Mouse (Mus musculus): ENCODE measurements at regions not wholly inside any gene's neighbourhood (a gene's known extent, or its start where the extent isn't known, plus 50 kb on each side); places are given as distances from the start of the nearest gene placed in this dataset.
"Not testable (repeated sequence)": the region's sequence is repeated elsewhere in the genome, so short reads cannot be mapped to it uniquely, and the experiment has no call there.

GRCm38 (mm10) chr1:79211981-79212380 lies 227.9 kb downstream of the Scg2 start:
- H3K27ac ChIP-seq; H3K36me3 ChIP-seq (replicated peaks); H3K9ac ChIP-seq; H3K27me3 ChIP-seq; H3K4me3 ChIP-seq (replicated peaks); H3K9me3 ChIP-seq; ATAC-seq (ENCODE audit: low FRiP score); H3K4me1 ChIP-seq; H3K4me2 ChIP-seq: not testable (repeated sequence)
- WGBS: 86% methylated on average over 1 of the region's 1 CpGs

- no peak for ATAC-seq (ENCODE audit: low FRiP score)
- H3K27ac ChIP-seq: no peak overlapping the region
- H3K9me3 ChIP-seq: no peaks in the 10 kb centered on the region
- no peaks in the 10 kb centered on the region for H3K27me3 ChIP-seq
- no peak overlapping the region for H3K9ac ChIP-seq
- no peaks in the 10 kb centered on the region for H3K36me3 ChIP-seq (replicated peaks)
- no peak overlapping the region for H3K4me3 ChIP-seq (replicated peaks)
- H3K4me1 ChIP-seq: no peaks in the 10 kb centered on the region
- H3K4me2 ChIP-seq: no peak overlapping the region
- 86% methylated on average over 1 of the region's 1 CpGs for WGBS
Measured at GRCm38 (mm10) chr1:79207207-79207606, 232.7 kb downstream of the Scg2 start.

GRCm38 (mm10) chr1:79197682-79198081 lies 242.2 kb downstream of the Scg2 start:
- no peak overlapping the region for H3K27ac ChIP-seq

GRCm38 (mm10) chr1:79191031-79191430 lies 248.9 kb downstream of the Scg2 start:
- Histone ChIP-seq H3K4me1 (no peaks in the 10 kb centered on the region), H3K27ac (no peak overlapping the region), H3K9me3 (no peaks in the 10 kb centered on the region), H3K27me3 (no peaks in the 10 kb centered on the region), H3K36me3 (replicated peaks) (no peaks in the 10 kb centered on the region), H3K4me2 (no peak overlapping the region), H3K9ac (no peak overlapping the region), H3K4me3 (replicated peaks) (no peak overlapping the region)
- 87% methylated on average over 3 of the region's 3 CpGs for WGBS
- ATAC-seq (ENCODE audit: low FRiP score): no peak

More at GRCm38 (mm10) chr1:79197682-79198081, 242.2 kb downstream of the Scg2 start:
- H3K9me3 ChIP-seq: no peaks in the 10 kb centered on the region
- H3K36me3 ChIP-seq (replicated peaks): no peaks in the 10 kb centered on the region
- no peak overlapping the region for H3K9ac ChIP-seq
- no peaks in the 10 kb centered on the region for H3K4me1 ChIP-seq
- no peaks in the 10 kb centered on the region for H3K27me3 ChIP-seq
- 88% methylated on average over 3 of the region's 3 CpGs for WGBS
- ATAC-seq (ENCODE audit: low FRiP score): no peak
- H3K4me2 ChIP-seq: no peak overlapping the region
- no peak overlapping the region for H3K4me3 ChIP-seq (replicated peaks)

- ATAC-seq (ENCODE audit: low FRiP score): no peak
- Histone ChIP-seq H3K27me3 (no peaks in the 10 kb centered on the region), H3K4me2 (no peak overlapping the region), H3K36me3 (replicated peaks) (no peaks in the 10 kb centered on the region), H3K9ac (no peak overlapping the region), H3K27ac (no peak overlapping the region), H3K9me3 (no peaks in the 10 kb centered on the region), H3K4me1 (no peaks in the 10 kb centered on the region), H3K4me3 (replicated peaks) (no peak overlapping the region)
- 88% methylated on average over 5 of the region's 5 CpGs for WGBS
Measured at GRCm38 (mm10) chr1:79183534-79184411, 256.1 kb downstream of the Scg2 start.

GRCm38 (mm10) chr1:79144113-79144512 lies 295.8 kb downstream of the Scg2 start:
- Histone ChIP-seq H3K4me1 (no peaks in the 10 kb centered on the region), H3K4me2 (no peak overlapping the region), H3K27me3 (no peaks in the 10 kb centered on the region), H3K27ac (no peak overlapping the region), H3K36me3 (replicated peaks) (no peaks in the 10 kb centered on the region), H3K9me3 (no peaks in the 10 kb centered on the region), H3K9ac (no peak overlapping the region), H3K4me3 (replicated peaks) (no peak overlapping the region)
- 93% methylated on average over 3 of the region's 3 CpGs for WGBS
- no peak for ATAC-seq (ENCODE audit: low FRiP score)
